Mouse (Mus musculus) left cerebral cortex, adult 11 months (tissue): ENCODE results near the gene Rab31.
A peak's percentile ranks its signal among the peaks of the same experiment; 100 is the strongest.

Experiments used
- DNase-seq: peaks from one replicate; pipeline ENCODE4 v3.0.0; 2022; ENCODE audit warnings: low spot score

The Rab31 gene

GRCm38 (mm10) chr17:65783182-65784161, 10.9 kb upstream of the Rab31 start:
- no peak for DNase-seq

- peak; percentile 67 for DNase-seq
These were observed 10.1 kb upstream of the Rab31 start, which contains the start of gene Ppp4r1 for GRCm38 (mm10) chr17:65782551-65783141. Ppp4r1 (plus strand) TSS chr17:65782573.

GRCm38 (mm10) chr17:65780970-65781369, 8.4 kb upstream of the Rab31 start:
- DNase-seq, result no peak

- DNase-seq, result no peak
These were observed 4.9 kb upstream of the Rab31 start for GRCm38 (mm10) chr17:65777461-65777860.

DNA sequence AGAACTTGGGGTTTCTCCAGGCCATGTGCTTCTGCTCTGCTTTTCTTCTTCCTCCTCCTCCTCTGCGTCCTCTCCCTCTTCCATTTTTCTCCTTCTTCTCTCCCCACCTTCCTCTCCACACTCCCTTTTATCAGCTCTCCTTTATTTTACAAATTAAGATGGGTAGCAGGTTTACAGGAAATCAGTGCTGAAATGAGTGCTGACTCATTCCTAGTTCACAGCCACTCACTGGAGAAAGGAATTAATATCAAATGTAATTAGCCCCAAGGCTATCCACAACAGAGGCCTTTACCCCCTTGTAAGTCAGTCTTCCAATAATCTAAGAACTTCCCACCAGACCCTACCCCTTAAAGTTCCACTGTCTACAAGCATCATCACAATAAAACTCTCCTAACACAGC, 3.7 kb upstream of the Rab31 start:
- no peak for DNase-seq

GRCm38 (mm10) chr17:65774439-65774838, 1.9 kb upstream of the Rab31 start:
- DNase-seq, result no peak

GRCm38 (mm10) chr17:65773617-65774016, 1.1 kb upstream of the Rab31 start:
- no peak for DNase-seq

DNA sequence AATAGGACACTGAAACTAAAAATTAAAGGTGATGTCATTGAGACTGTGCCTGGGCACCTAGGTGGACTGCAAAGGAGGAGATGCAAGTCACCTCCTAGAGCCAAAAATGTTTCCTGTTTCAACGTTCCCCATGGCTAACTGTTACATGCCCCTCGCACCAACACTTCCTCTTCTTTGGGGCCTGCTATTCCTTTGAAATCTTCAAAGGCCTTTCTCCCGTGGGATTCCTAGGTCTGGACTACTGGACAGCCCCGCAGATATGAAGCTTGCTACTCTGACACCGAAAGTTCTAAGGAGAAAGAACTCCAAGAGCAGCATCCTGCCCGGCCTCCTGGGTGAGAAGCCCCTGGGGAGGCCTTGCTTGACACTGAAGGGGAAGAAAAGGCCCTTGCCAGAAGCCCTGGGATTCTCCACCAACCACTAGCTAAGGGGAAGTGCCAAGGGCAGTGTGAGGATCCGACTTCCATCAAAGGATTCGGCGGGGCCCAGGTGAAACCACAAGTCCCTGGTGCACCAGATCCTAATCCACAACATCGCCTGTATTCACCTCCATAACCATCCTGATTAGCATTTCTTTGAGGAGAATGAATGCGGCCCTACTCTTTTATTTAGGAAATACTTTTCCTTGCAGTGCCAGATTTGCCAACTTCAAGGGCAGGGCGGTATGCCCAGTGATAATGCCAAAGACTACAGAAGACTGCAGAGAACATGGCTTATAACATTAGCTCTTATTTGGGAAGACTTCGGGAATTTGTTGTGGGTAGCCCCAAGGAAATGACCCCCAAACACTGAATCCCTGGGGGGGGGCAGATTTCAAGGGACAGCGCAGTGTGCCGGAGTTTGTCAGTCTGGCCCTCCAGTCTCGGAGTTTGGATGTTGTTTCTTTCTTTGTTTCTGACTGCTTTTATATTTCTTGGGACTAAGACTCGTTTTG, 1.3 kb downstream of the Rab31 start:
- DNase-seq, result no peak

DNA sequence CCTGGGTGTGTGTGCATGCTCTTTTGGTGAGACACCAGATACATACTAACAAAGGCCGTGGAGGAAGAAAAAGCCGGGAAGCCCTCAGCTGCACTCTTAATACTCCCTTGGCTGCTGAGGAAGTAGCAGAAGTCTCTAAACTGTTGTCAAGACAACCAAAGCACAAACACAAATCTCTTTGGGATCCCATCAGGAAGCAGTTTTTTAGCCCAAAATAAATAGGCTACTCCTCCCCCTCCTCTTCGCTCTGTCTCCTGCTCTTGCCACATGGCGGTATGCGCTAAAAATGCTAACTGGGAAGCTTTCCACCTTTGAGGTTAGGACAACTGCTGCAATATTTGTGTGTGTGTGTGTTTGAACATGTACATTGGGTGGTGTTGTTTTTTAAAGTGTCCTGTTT, 4.1 kb downstream of the Rab31 start:
- peak; percentile 59 for DNase-seq

GRCm38 (mm10) chr17:65763221-65763620, 9.3 kb downstream of the Rab31 start:
- DNase-seq, result no peak

- DNase-seq, result no peak
These were observed 15.4 kb downstream of the Rab31 start for GRCm38 (mm10) chr17:65757150-65757549.

GRCm38 (mm10) chr17:65755857-65756256, 16.7 kb downstream of the Rab31 start:
- no peak for DNase-seq

GRCm38 (mm10) chr17:65753130-65753529, 19.4 kb downstream of the Rab31 start:
- no peak for DNase-seq

GRCm38 (mm10) chr17:65750301-65750700, 22.3 kb downstream of the Rab31 start:
- DNase-seq, result no peak

DNA sequence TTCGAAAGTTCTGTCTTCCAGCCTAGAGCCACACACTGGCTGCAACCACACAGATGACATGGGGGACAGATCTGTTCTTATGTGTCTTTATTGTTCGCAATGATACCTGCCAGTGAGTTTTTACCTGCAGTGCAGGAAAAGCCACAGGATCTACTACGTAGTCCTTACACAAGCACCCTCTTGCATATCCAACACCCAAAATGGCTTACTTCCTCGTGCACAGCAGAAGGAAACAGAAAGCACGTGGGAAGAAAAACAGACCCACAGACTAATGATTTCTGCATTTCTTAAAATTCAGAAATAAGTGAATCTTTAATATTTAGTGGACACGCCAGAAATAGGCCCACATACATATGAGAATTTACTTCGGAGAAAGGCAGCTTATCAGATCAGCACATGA, 22.7 kb downstream of the Rab31 start:
- DNase-seq, result no peak

DNA sequence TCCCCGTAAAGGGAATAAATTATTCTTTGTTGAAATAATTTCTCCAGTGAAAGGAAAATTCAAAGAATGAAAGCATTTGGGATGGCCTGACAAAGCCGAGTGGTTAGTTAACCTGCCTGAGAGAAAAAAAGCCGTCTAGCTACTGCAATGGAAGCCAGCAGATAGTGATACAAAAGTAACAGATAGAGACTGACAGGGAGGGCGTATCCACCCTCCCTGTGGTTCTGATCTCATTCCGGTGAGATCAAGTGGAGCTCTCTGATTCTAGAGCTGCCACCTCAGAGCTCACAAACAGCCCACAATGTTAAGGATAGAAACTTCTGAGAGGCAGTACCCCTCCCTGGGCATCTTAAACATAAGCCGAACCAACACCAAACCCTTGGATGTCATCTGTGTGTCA, 23.6 kb downstream of the Rab31 start:
- DNase-seq, result no peak

- no peak for DNase-seq
These were observed 26.2 kb downstream of the Rab31 start for GRCm38 (mm10) chr17:65746314-65746713.

- DNase-seq, result no peak
These were observed 28.8 kb downstream of the Rab31 start for GRCm38 (mm10) chr17:65743664-65744330.

DNA sequence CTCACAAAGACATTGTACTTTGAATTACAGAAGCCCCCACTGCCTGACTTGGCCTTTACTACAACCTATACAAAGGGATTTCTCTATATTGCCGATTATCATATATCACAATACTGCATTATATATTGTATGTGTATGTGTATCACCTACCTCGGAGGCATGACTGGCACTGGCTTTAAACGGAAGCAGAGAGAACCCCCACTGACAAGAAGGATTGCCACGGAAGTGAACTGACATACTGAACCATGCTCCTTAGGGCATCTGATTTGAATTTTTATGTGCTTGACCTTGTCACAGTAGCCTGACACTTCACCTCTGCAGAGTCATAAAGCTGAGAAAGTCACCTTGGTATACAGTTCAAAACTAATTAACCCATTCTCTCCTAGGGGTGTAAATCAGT, 29.6 kb downstream of the Rab31 start:
- no peak for DNase-seq

GRCm38 (mm10) chr17:65742245-65742905, 30.2 kb downstream of the Rab31 start:
- DNase-seq, result peak; percentile 50

DNA sequence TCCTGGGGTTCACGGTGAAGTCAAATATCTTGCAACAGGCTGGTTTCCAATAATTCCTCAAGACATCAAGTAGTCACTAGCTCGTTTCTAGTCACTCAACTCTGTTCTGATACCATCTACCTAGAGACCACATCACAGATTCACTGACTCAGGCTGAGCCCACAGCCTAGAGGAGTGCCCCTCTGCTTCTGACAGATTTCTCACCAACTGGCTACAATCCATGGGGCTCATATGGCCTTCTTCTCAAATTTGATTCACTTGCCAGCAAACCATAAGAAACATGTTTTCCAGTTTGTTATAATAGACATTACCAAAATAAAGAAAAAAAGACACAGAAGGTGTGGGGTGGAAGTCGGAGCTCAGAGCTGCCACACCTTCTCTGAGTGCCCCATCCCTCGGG, 31.0 kb downstream of the Rab31 start:
- DNase-seq, result no peak
